Mouse (Mus musculus) liver, postnatal 0 days (tissue): ENCODE results near the gene Sox8.

ENCODE experiments used
- CTCF ChIP-seq: sonication (generic); IDR thresholded peaks from 2 replicates; pipeline ENCODE4 v1.5.1; 2016; ENCODE audit warnings: antibody characterized with exemption, low read depth
- EP300 ChIP-seq: IDR thresholded peaks from 2 replicates; pipeline ENCODE4 v1.6.1; 2016; ENCODE audit warnings: antibody characterized with exemption, low read depth, mild to moderate bottlenecking

GRCm38 (mm10) chr17:25618508-25619056 lies 48.1 kb upstream of the Sox8 start:
- TF ChIP-seq CTCF (no peak), EP300 (no peak)
